Mouse (Mus musculus): ENCODE measurements around the gene Foxp2.

- TF ChIP-seq POLR2A (IDR thresholded peaks at IDR 0.05; ENCODE audit: insufficient read depth, low read depth, low read length) (no peak), CTCF (IDR thresholded peaks at IDR 0.05) (no peak)
Observed at GRCm38 (mm10) chr6:15294081-15294480, 392.9 kb downstream of the Foxp2 start.
